In genomic region chr5:142800198-142800597, GRCm38 (mm10) we compare ENCODE assay signal across 11 mouse cellular contexts. TPM values are rescaled to one million over a fixed set of nuclear protein-coding genes. Genes with fewer than 3 reads are reported as not detected.
DNase-seq lines count a peak whose midpoint lies in the region; ATAC-seq lines count a peak whose summit lies in the region.
"Had no signal": no experiment of that assay in that cellular context is flagged by ENCODE, and none has a peak within 500 bp of the region (broad histone marks: within the 10 kb centered on the region; RNA-seq: fewer than 3 reads in every experiment).

No protein-coding gene starts in this region.

- no peak overlapping the region for H3K9ac ChIP-seq in hindbrain, embryonic 13.5 days
- no peak overlapping the region for H3K9ac ChIP-seq in hindbrain, embryonic 11.5 days (ENCODE audit: low read depth, low read length)
- no peak overlapping the region for H3K9ac ChIP-seq in embryonic facial prominence, embryonic 11.5 days (replicated peaks; ENCODE audit: low read length)
- peak overlapping the region; percentile 68 for H3K9ac ChIP-seq in liver, embryonic 13.5 days

- no peaks in the 10 kb centered on the region for H3K27me3 ChIP-seq in hindbrain, embryonic 13.5 days
- H3K27me3 ChIP-seq in hindbrain, embryonic 11.5 days (ENCODE audit: control insufficient read depth, insufficient read depth, low read length): no peaks in the 10 kb centered on the region
- H3K27me3 ChIP-seq in embryonic facial prominence, embryonic 11.5 days (ENCODE audit: control insufficient read depth, insufficient read depth, low read length): no peaks in the 10 kb centered on the region
- no peaks in the 10 kb centered on the region for H3K27me3 ChIP-seq in liver, embryonic 13.5 days

- ATAC-seq in hindbrain, embryonic 13.5 days (ENCODE audit: low FRiP score): peak; percentile 32; the same call in 1 of the 2 replicates
- no peak; the same call in 1 of the 2 replicates for ATAC-seq in hindbrain, embryonic 11.5 days (ENCODE audit: low FRiP score)
- 0 out of 2 replicates have a peak, but pooled peaks have one; percentile 44 for ATAC-seq in embryonic facial prominence, embryonic 11.5 days (replicated peaks; ENCODE audit: insufficient number of reproducible peaks, low FRiP score, low TSS enrichment, low read depth)
- ATAC-seq in liver, embryonic 13.5 days (ENCODE audit: low read depth): peak; percentile 63

- peaks cover 14% of the 10 kb centered on the region for H3K36me3 ChIP-seq in hindbrain, embryonic 13.5 days
- no peaks in the 10 kb centered on the region for H3K36me3 ChIP-seq in hindbrain, embryonic 11.5 days (ENCODE audit: control insufficient read depth, insufficient read depth, low read length)
- H3K36me3 ChIP-seq in embryonic facial prominence, embryonic 11.5 days (replicated peaks; ENCODE audit: control insufficient read depth, insufficient read depth, low read depth, low read length): no peaks in the 10 kb centered on the region
- no peaks in the 10 kb centered on the region for H3K36me3 ChIP-seq in liver, embryonic 13.5 days

- H3K4me1 ChIP-seq in hindbrain, embryonic 13.5 days (replicated peaks): peaks cover 95% of the 10 kb centered on the region
- H3K4me1 ChIP-seq in hindbrain, embryonic 11.5 days (replicated peaks; ENCODE audit: control insufficient read depth, insufficient read depth, low read length): peaks cover 4% of the 10 kb centered on the region; the same call in 1 of the 2 replicates
- H3K4me1 ChIP-seq in embryonic facial prominence, embryonic 11.5 days (ENCODE audit: control insufficient read depth, insufficient read depth, low read length): peaks cover 9% of the 10 kb centered on the region
- peaks cover 89% of the 10 kb centered on the region for H3K4me1 ChIP-seq in liver, embryonic 13.5 days (replicated peaks)

- H3K4me2 ChIP-seq in hindbrain, embryonic 13.5 days: peak overlapping the region; percentile 22; the same call in 1 of the 2 replicates
- no peak overlapping the region for H3K4me2 ChIP-seq in hindbrain, embryonic 11.5 days (replicated peaks; ENCODE audit: low read depth, low read length)
- no peak overlapping the region for H3K4me2 ChIP-seq in embryonic facial prominence, embryonic 11.5 days (ENCODE audit: low read depth, low read length)
- peak overlapping the region; percentile 66 for H3K4me2 ChIP-seq in liver, embryonic 13.5 days

- no peak overlapping the region for H3K4me3 ChIP-seq in hindbrain, embryonic 13.5 days
- no peak overlapping the region for H3K4me3 ChIP-seq in hindbrain, embryonic 11.5 days (ENCODE audit: low read depth, low read length)
- H3K4me3 ChIP-seq in embryonic facial prominence, embryonic 11.5 days (ENCODE audit: low read depth, low read length): no peak overlapping the region
- peak overlapping the region; percentile 44 for H3K4me3 ChIP-seq in liver, embryonic 13.5 days (replicated peaks)

- peak overlapping the region; percentile 48; the same call in 1 of the 2 replicates for H3K27ac ChIP-seq in hindbrain, embryonic 13.5 days
- no peak overlapping the region for H3K27ac ChIP-seq in hindbrain, embryonic 11.5 days (ENCODE audit: low read depth, low read length)
- no peak overlapping the region for H3K27ac ChIP-seq in embryonic facial prominence, embryonic 11.5 days (replicated peaks; ENCODE audit: low read depth, low read length)
- H3K27ac ChIP-seq in liver, embryonic 13.5 days: peak overlapping the region; percentile 94

- DNase-seq in hindbrain, embryonic 11.5 days (ENCODE audit: low spot score): no peak
- DNase-seq in ES-CJ7 (ENCODE audit: low read depth, low spot score): peak; percentile 84
- no peak for DNase-seq in embryonic facial prominence, embryonic 11.5 days (ENCODE audit: low spot score)
- DNase-seq in liver, embryonic 13.5 days: peak; percentile 34
- DNase-seq in gastrocnemius, postnatal 4 days (ENCODE audit: low spot score in 2 of 2): no peak
- no peak for DNase-seq in adrenal gland, adult 18-20 months (ENCODE audit: low spot score in 2 of 2)
- DNase-seq in kidney, postnatal 4 days: no peak
- DNase-seq: heart, adult 18-20 months; kidney, postnatal 36 days; lung, adult 18-20 months had no signal

- no peaks in the 10 kb centered on the region for H3K9me3 ChIP-seq in hindbrain, embryonic 13.5 days
- no peaks in the 10 kb centered on the region for H3K9me3 ChIP-seq in hindbrain, embryonic 11.5 days (ENCODE audit: control insufficient read depth, low read length)
- no peaks in the 10 kb centered on the region for H3K9me3 ChIP-seq in embryonic facial prominence, embryonic 11.5 days (replicated peaks; ENCODE audit: control insufficient read depth, low read length)
- H3K9me3 ChIP-seq in liver, embryonic 13.5 days (replicated peaks): no peaks in the 10 kb centered on the region

- 24% methylated on average over 8 of the region's 8 CpGs for WGBS in hindbrain, embryonic 13.5 days
- WGBS in hindbrain, embryonic 11.5 days: 34% methylated on average over 8 of the region's 8 CpGs
- WGBS in embryonic facial prominence, embryonic 11.5 days: 33% methylated on average over 8 of the region's 8 CpGs
- 15% methylated on average over 8 of the region's 8 CpGs for WGBS in liver, embryonic 13.5 days (ENCODE audit: insufficient replicate concordance)

RNA-seq across cellular contexts. Expression of gene Tnrc18, which starts 17.3 kb away (rescaled TPM):
- 33.1 and 35.8 TPM in 2 replicates for polyA plus RNA-seq in hindbrain, embryonic 13.5 days (2015; fragmentation: Nextera tagmentation; extraction: Ambion mirVana)
- polyA plus RNA-seq in hindbrain, embryonic 11.5 days (2014; fragmentation: Nextera tagmentation; extraction: Ambion mirVana): 30.7 and 44.0 TPM in 2 replicates
- polyA plus RNA-seq in embryonic facial prominence, embryonic 11.5 days (2014; fragmentation: Nextera tagmentation; extraction: Ambion mirVana): 26.4 and 31.0 TPM in 2 replicates
- polyA plus RNA-seq in liver, embryonic 13.5 days (2015; fragmentation: Nextera tagmentation; extraction: Ambion mirVana): 2.4 and 2.5 TPM in 2 replicates
- total RNA-seq in gastrocnemius, postnatal 4 days (2021): 10 to 100 TPM; 82.2 TPM
- total RNA-seq in adrenal gland, adult 18-20 months (2021): 10 to 100 TPM; 46.4 to 57.7 TPM

Comparison
In these comparisons a context has a peak if more than half of its experiments do, and no peak if none do; other contexts are left out.
1. H3K27ac ChIP-seq: peak in hindbrain, embryonic 13.5 days (single experiment) and liver, embryonic 13.5 days (single experiment); none in hindbrain, embryonic 11.5 days (single experiment) and embryonic facial prominence, embryonic 11.5 days (single experiment).
2. H3K4me2 ChIP-seq: peak in hindbrain, embryonic 13.5 days (single experiment) and liver, embryonic 13.5 days (single experiment); none in hindbrain, embryonic 11.5 days (single experiment) and embryonic facial prominence, embryonic 11.5 days (single experiment).
3. DNase-seq: peak in ES-CJ7 (single experiment) and liver, embryonic 13.5 days (single experiment); none in hindbrain, embryonic 11.5 days (single experiment), embryonic facial prominence, embryonic 11.5 days (single experiment), gastrocnemius, postnatal 4 days (0 of 2), adrenal gland, adult 18-20 months (0 of 2) and kidney, postnatal 4 days (0 of 2).